Mouse (Mus musculus) neural tube, embryonic 13.5 days (tissue): ENCODE data around the gene Man2a2. TPM values are rescaled to one million over a fixed set of nuclear protein-coding genes. Genes with fewer than 3 reads are reported as not detected.
A peak's percentile ranks its signal among the peaks of the same experiment; 100 is the strongest.

Experiments used
- ATAC-seq: fragments of 200-750 bp; cut with Nextera tagmentation; 2 replicates; pipeline ENCODE4 v1.8.0; 2017; ENCODE audit warnings: low read depth, mild to moderate bottlenecking, moderate TSS enrichment, moderate library complexity
- H3K27ac ChIP-seq: fragments of 300-500 bp; sonication (generic); replicated peaks from 2 replicates; pipeline ENCODE4 v1.5.1; 2015; ENCODE audit warnings: moderate library complexity, mild to moderate bottlenecking, inconsistent platforms
- H3K27me3 ChIP-seq: fragments of 300-500 bp; sonication (generic); 2 replicates; pipeline ENCODE4 v1.6.1; 2015; ENCODE audit warnings: mild to moderate bottlenecking, inconsistent platforms
- H3K36me3 ChIP-seq: fragments of 300-500 bp; sonication (generic); 2 replicates; pipeline ENCODE4 v1.6.1; 2015; ENCODE audit warnings: mild to moderate bottlenecking, inconsistent platforms
- H3K4me1 ChIP-seq: fragments of 300-500 bp; sonication (generic); replicated peaks from 2 replicates; pipeline ENCODE4 v1.6.1; 2015; ENCODE audit warnings: inconsistent platforms
- H3K4me2 ChIP-seq: fragments of 300-500 bp; sonication (generic); 2 replicates; pipeline ENCODE4 v1.6.1; 2015; ENCODE audit warnings: inconsistent platforms, mild to moderate bottlenecking, moderate library complexity
- H3K4me3 ChIP-seq: fragments of 300-500 bp; sonication (generic); 2 replicates; pipeline ENCODE4 v1.5.1; 2015; ENCODE audit warnings: mild to moderate bottlenecking, inconsistent platforms
- H3K9ac ChIP-seq: fragments of 300-500 bp; sonication (generic); 2 replicates; pipeline ENCODE4 v1.6.1; 2015; ENCODE audit warnings: moderate library complexity, mild to moderate bottlenecking, inconsistent platforms
- H3K9me3 ChIP-seq: fragments of 300-500 bp; sonication (generic); 2 replicates; pipeline ENCODE4 v1.6.1; 2016; ENCODE audit warnings: inconsistent platforms
- WGBS: fragments of 180-500 bp; shearing (Covaris S2); methylation state at CpG from one replicate; pipeline ENCODE4 v1.1.7; 2015; 5-methylcytosine and 5-hydroxymethylcytosine counted together
- polyA plus RNA-seq: library from polyadenylated mRNA; unstranded; fragments of >200 nt; fragmentation: Nextera tagmentation; extraction: Ambion mirVana; gene quantifications from 2 replicates; pipeline ENCODE4 v1.2.1, GENCODE M21; 2015

Man2a2 gene
- polyA plus RNA-seq, 1 experiment from 2014 or later, result 23.6 TPM

GRCm38 (mm10) chr7:80367232-80367631 lies 3.9 kb downstream of the Man2a2 start:
- H3K9me3 ChIP-seq, result no peaks in the 10 kb centered on the region
- no peak overlapping the region for H3K4me2 ChIP-seq
- no peak for ATAC-seq
- H3K36me3 ChIP-seq, result peaks cover 59% of the 10 kb centered on the region
- H3K4me3 ChIP-seq, result no peak overlapping the region
- no peaks in the 10 kb centered on the region for H3K27me3 ChIP-seq
- 95% methylated on average over 7 of the region's 7 CpGs for whole genome bisulfite sequencing
- H3K4me1 ChIP-seq, result peaks cover 21% of the 10 kb centered on the region
- H3K27ac ChIP-seq, result no peak overlapping the region
- H3K9ac ChIP-seq, result no peak overlapping the region

- Histone ChIP-seq H3K4me2 (no peak overlapping the region), H3K27me3 (no peaks in the 10 kb centered on the region), H3K4me1 (peaks cover 21% of the 10 kb centered on the region), H3K36me3 (peaks cover 73% of the 10 kb centered on the region), H3K9ac (no peak overlapping the region), H3K9me3 (no peaks in the 10 kb centered on the region), H3K4me3 (no peak overlapping the region), H3K27ac (no peak overlapping the region)
- 88% methylated on average over 2 of the region's 2 CpGs for WGBS
- no peak for ATAC-seq
Observed at GRCm38 (mm10) chr7:80365759-80366158, 5.4 kb downstream of the Man2a2 start.

DNA sequence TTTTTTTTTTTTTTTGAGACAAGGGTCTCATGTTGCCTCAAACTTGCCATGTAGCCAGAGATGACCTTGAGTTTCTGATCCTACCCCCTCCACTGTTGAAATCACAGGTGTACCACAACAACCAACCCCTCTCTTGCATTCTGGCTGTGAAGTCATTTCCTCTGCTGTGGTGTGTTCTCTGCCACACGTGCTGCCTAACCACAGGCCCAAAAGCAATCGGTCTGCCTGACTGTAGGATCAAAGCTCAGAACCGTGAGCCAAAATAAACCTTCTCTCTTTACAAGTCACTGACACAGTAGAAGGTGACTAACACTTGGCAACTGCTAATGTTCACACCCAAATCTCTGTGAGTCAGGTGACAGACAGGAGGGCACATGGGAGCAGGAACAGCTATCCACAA lies 10.7 kb downstream of the Man2a2 start:
- Histone ChIP-seq H3K27me3 (no peaks in the 10 kb centered on the region), H3K9me3 (no peaks in the 10 kb centered on the region), H3K36me3 (peaks cover 96% of the 10 kb centered on the region), H3K9ac (no peak overlapping the region), H3K27ac (no peak overlapping the region), H3K4me2 (no peak overlapping the region), H3K4me1 (peaks cover 18% of the 10 kb centered on the region), H3K4me3 (no peak overlapping the region)
- 67% methylated on average over 3 of the region's 3 CpGs for WGBS
- ATAC-seq, result no peak

GRCm38 (mm10) chr7:80358039-80358438 lies 13.1 kb downstream of the Man2a2 start:
- H3K27ac ChIP-seq, result no peak overlapping the region
- WGBS, result 62% methylated on average over 4 of the region's 4 CpGs
- no peak; the same call in 1 of the 2 replicates for ATAC-seq
- H3K9ac ChIP-seq, result no peak overlapping the region
- H3K4me2 ChIP-seq, result no peak overlapping the region
- peaks cover 95% of the 10 kb centered on the region for H3K36me3 ChIP-seq
- H3K4me3 ChIP-seq, result no peak overlapping the region
- no peaks in the 10 kb centered on the region for H3K9me3 ChIP-seq
- peaks cover 18% of the 10 kb centered on the region for H3K4me1 ChIP-seq
- no peaks in the 10 kb centered on the region for H3K27me3 ChIP-seq

DNA sequence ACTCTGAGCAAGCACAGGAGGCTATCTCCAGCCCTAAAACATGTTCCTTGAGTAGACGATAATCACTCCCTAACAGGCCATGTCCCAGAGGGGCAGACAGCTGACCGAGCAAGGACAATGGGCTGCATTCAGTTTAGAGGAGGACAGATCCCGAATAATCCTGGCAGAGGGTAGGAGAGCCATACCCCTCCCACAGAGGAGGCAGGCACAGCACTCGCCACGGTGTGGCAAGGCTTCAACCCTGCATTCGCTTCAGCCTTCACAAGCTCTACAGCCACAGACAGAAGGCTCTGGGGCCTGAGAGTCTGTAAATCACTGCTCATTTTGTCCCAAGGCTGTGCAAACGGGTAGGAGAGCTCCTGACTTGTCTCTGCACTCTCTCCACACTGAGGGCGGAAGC lies 14.0 kb downstream of the Man2a2 start:
- no peaks in the 10 kb centered on the region for H3K9me3 ChIP-seq
- peaks cover 95% of the 10 kb centered on the region for H3K36me3 ChIP-seq
- H3K9ac ChIP-seq, result 0 out of 2 replicates have a peak overlapping the region, but pooled peaks have one; percentile 22
- no peak overlapping the region for H3K4me3 ChIP-seq
- peaks cover 18% of the 10 kb centered on the region for H3K4me1 ChIP-seq
- no peaks in the 10 kb centered on the region for H3K27me3 ChIP-seq
- WGBS, result 17% methylated on average over 8 of the region's 8 CpGs
- H3K4me2 ChIP-seq, result no peak overlapping the region
- H3K27ac ChIP-seq, result peak overlapping the region; percentile 54
- peak; percentile 59; the same call in 1 of the 2 replicates for ATAC-seq

- peaks cover 94% of the 10 kb centered on the region for H3K36me3 ChIP-seq
- peak overlapping the region; percentile 54 for H3K27ac ChIP-seq
- ATAC-seq, result no peak
- H3K4me3 ChIP-seq, result no peak overlapping the region
- no peaks in the 10 kb centered on the region for H3K9me3 ChIP-seq
- WGBS, result 86% methylated on average over 13 of the region's 13 CpGs
- no peak overlapping the region for H3K9ac ChIP-seq
- peaks cover 18% of the 10 kb centered on the region for H3K4me1 ChIP-seq
- H3K27me3 ChIP-seq, result no peaks in the 10 kb centered on the region
- no peak overlapping the region for H3K4me2 ChIP-seq
Observed at GRCm38 (mm10) chr7:80356351-80356750, 14.8 kb downstream of the Man2a2 start.

GRCm38 (mm10) chr7:80352920-80353319 lies 18.3 kb downstream of the Man2a2 start:
- Histone ChIP-seq H3K27ac (no peak overlapping the region), H3K4me1 (peaks cover 18% of the 10 kb centered on the region), H3K9ac (no peak overlapping the region), H3K4me2 (no peak overlapping the region), H3K4me3 (no peak overlapping the region), H3K36me3 (peaks cover 82% of the 10 kb centered on the region), H3K27me3 (no peaks in the 10 kb centered on the region), H3K9me3 (no peaks in the 10 kb centered on the region)
- ATAC-seq, result no peak
- WGBS, result 96% methylated on average over 8 of the region's 8 CpGs

GRCm38 (mm10) chr7:80350808-80351207 lies 20.4 kb downstream of the Man2a2 start:
- H3K4me3 ChIP-seq, result no peak overlapping the region
- H3K4me1 ChIP-seq, result peaks cover 15% of the 10 kb centered on the region; the same call in 1 of the 2 replicates
- no peaks in the 10 kb centered on the region for H3K27me3 ChIP-seq
- H3K36me3 ChIP-seq, result peaks cover 61% of the 10 kb centered on the region
- no peak for ATAC-seq
- 77% methylated on average over 2 of the region's 2 CpGs for WGBS
- H3K9ac ChIP-seq, result no peak overlapping the region
- H3K9me3 ChIP-seq, result no peaks in the 10 kb centered on the region
- H3K4me2 ChIP-seq, result no peak overlapping the region
- no peak overlapping the region for H3K27ac ChIP-seq

DNA sequence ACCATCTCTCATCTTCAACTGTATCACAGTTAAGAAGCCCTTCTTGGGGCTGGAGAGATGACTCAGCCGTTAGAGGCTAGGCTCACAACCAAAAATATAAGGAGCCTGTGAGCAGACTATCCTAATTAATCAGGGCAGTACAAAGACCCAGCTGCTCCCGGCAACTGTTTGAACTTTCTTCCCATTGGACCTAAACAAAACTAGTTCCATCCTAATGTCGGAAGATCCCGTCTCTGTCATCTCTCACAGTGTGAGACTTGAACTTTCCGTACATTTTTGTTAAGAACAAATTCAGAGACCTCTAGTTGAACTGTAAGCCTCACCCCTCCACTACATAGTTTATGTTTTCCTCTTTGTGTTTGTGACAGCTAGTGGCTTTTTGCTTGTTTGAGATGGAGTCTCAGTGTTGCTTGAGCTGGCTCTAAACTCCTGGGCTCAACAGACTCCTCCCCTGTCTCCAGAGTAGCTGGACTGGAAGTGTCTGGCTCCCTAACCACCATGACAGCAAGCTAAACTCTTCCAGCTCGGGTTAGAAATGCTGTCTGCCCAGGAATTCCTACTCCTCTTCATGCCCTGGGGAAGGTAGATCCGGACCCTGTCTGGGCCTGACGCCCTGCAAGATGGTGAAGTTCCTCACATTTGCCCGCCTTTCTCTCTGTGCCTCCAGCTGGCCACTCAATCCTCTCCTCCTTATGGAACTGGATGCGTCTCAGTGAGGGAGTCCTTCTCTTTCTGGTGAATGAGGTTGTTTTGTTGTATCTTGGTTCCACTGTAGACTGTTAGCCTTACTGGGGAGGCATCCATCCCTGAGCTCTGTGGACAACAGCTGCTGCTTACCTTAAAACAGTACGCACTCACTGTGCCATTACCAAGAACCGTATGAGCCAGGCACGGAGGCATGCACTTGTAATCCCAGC lies 23.2 kb downstream of the Man2a2 start:
- no peak overlapping the region for H3K4me2 ChIP-seq
- peak overlapping the region; percentile 57 for H3K27ac ChIP-seq
- H3K9me3 ChIP-seq, result no peaks in the 10 kb centered on the region
- no peak for ATAC-seq
- H3K9ac ChIP-seq, result no peak overlapping the region
- no peaks in the 10 kb centered on the region for H3K27me3 ChIP-seq
- peaks cover 22% of the 10 kb centered on the region for H3K4me1 ChIP-seq
- 62% methylated on average over 13 of the region's 13 CpGs for WGBS
- H3K36me3 ChIP-seq, result peaks cover 37% of the 10 kb centered on the region
- H3K4me3 ChIP-seq, result no peak overlapping the region

DNA sequence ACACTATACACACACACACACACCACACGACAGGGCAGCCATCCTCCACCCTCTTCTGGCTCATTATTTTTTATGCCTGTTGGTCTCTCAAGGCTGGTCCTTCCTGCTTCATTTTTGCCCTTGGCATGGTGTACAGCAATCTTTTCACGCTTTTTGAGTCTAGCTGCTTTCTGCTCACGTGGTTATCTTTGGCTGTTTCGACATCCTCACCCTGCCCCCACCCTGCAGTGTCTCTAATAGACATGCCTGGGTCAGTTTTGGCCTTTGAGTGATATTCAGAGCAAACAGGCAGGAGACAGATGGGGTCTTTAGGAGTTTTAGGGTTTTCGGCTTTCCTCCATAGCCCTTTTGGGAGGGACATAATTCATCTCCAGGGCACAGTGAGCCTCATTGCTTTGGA lies 24.3 kb downstream of the Man2a2 start:
- Histone ChIP-seq H3K4me1 (peaks cover 32% of the 10 kb centered on the region), H3K4me2 (no peak overlapping the region), H3K9me3 (no peaks in the 10 kb centered on the region), H3K27me3 (no peaks in the 10 kb centered on the region), H3K36me3 (peaks cover 27% of the 10 kb centered on the region), H3K9ac (no peak overlapping the region), H3K4me3 (no peak overlapping the region), H3K27ac (no peak overlapping the region)
- no peak for ATAC-seq
- 81% methylated on average over 5 of the region's 5 CpGs for WGBS

GRCm38 (mm10) chr7:80346173-80346572 lies 25.0 kb downstream of the Man2a2 start:
- no peak overlapping the region for H3K4me2 ChIP-seq
- H3K4me1 ChIP-seq, result peaks cover 38% of the 10 kb centered on the region
- H3K27me3 ChIP-seq, result no peaks in the 10 kb centered on the region
- H3K4me3 ChIP-seq, result no peak overlapping the region
- no peak overlapping the region for H3K9ac ChIP-seq
- WGBS, result 95% methylated on average over 9 of the region's 9 CpGs
- H3K27ac ChIP-seq, result no peak overlapping the region
- ATAC-seq, result no peak
- H3K36me3 ChIP-seq, result peaks cover 21% of the 10 kb centered on the region
- no peaks in the 10 kb centered on the region for H3K9me3 ChIP-seq

GRCm38 (mm10) chr7:80343270-80344018 lies 27.7 kb downstream of the Man2a2 start:
- WGBS, result 25% methylated on average over 19 of the region's 19 CpGs
- ATAC-seq, result 0 out of 2 replicates have a peak, but pooled peaks have one; percentile 0
- Histone ChIP-seq H3K27ac (peak overlapping the region; percentile 81), H3K9ac (peak overlapping the region; percentile 79), H3K27me3 (no peaks in the 10 kb centered on the region), H3K4me3 (peak overlapping the region; percentile 47), H3K9me3 (no peaks in the 10 kb centered on the region), H3K36me3 (no peaks in the 10 kb centered on the region), H3K4me2 (peak overlapping the region; percentile 77), H3K4me1 (peaks cover 57% of the 10 kb centered on the region)
